Comparison of ENCODE assay signal across 26 mouse cellular contexts in genomic region chr13:29514071-29514470, GRCm38 (mm10).
DNase-seq lines count a peak whose midpoint lies in the region; ATAC-seq and TF ChIP-seq lines count a peak whose summit lies in the region.
"Had no signal": no experiment of that assay in that cellular context is flagged by ENCODE, and none has a peak within 500 bp of the region (broad histone marks: within the 10 kb centered on the region; RNA-seq: fewer than 3 reads in every experiment).

No protein-coding gene starts in this region.

- no peaks in the 10 kb centered on the region for H3K36me3 ChIP-seq in hindbrain, embryonic 14.5 days (replicated peaks; ENCODE audit: control insufficient read depth, insufficient read depth)
- H3K36me3 ChIP-seq in hindbrain, postnatal 0 days (ENCODE audit: insufficient read depth, low read length), result no peaks in the 10 kb centered on the region
- H3K36me3 ChIP-seq: embryonic facial prominence, embryonic 15.5 days; heart, embryonic 10.5 days; hindbrain, embryonic 12.5 days had no signal

- no peak overlapping the region for H3K27ac ChIP-seq in hindbrain, embryonic 14.5 days
- H3K27ac ChIP-seq in hindbrain, postnatal 0 days, result no peak overlapping the region
- H3K27ac ChIP-seq: embryonic facial prominence, embryonic 15.5 days; gastrocnemius, adult 2 months; heart, adult 2 months; heart, embryonic 10.5 days; hindbrain, embryonic 12.5 days had no signal

- H3K27me3 ChIP-seq in hindbrain, embryonic 14.5 days (ENCODE audit: control insufficient read depth, insufficient read depth, low read length), result no peaks in the 10 kb centered on the region
- H3K27me3 ChIP-seq in hindbrain, postnatal 0 days (ENCODE audit: insufficient read depth, low read length), result no peaks in the 10 kb centered on the region
- H3K27me3 ChIP-seq: embryonic facial prominence, embryonic 15.5 days; hindbrain, embryonic 12.5 days had no signal

- no peak for ATAC-seq in hindbrain, embryonic 14.5 days (ENCODE audit: low FRiP score)
- no peak for ATAC-seq in hindbrain, postnatal 0 days
- ATAC-seq: CD4-positive, CD25-positive, alpha-beta regulatory T cell, adult 4 months; forebrain, embryonic 14.5 days; forebrain, postnatal 0 days; hindbrain, embryonic 16.5 days; inflammation-experienced regulatory T-cells, adult 6 months; intestine, embryonic 16.5 days had no signal

- DNase-seq in hindbrain, embryonic 14.5 days (ENCODE audit: low spot score), result peak; percentile 24
- DNase-seq in hindbrain, postnatal 0 days (ENCODE audit: low spot score), result no peak
- DNase-seq in MN1 (ENCODE audit: low spot score), result peak; percentile 18
- peak; percentile 46 for DNase-seq in brain, adult 2 months (ENCODE audit: low read depth, low spot score)
- no peak for DNase-seq in adrenal gland, postnatal 4 days (ENCODE audit: low spot score in 2 of 2)
- no peak for DNase-seq in lung, postnatal 36 days
- DNase-seq: adrenal gland, adult 2 months; adrenal gland, postnatal 14 days; cerebellum, adult 11 months; cerebellum, adult 8-10 months; cerebellum, postnatal 10 days; cerebellum, postnatal 36 days; embryo, embryonic 11 days; forebrain, postnatal 0 days; gastrocnemius, adult 2 months; gastrocnemius, postnatal 25 days; heart, adult 2 months; kidney, adult 18-20 months had no signal

- no peaks in the 10 kb centered on the region for H3K9me3 ChIP-seq in hindbrain, embryonic 14.5 days (ENCODE audit: control insufficient read depth, low read length)
- H3K9me3 ChIP-seq in hindbrain, postnatal 0 days (ENCODE audit: low read length), result no peaks in the 10 kb centered on the region
- H3K9me3 ChIP-seq: embryonic facial prominence, embryonic 15.5 days; heart, embryonic 10.5 days; hindbrain, embryonic 12.5 days had no signal

- H3K4me3 ChIP-seq in hindbrain, embryonic 14.5 days (replicated peaks; ENCODE audit: low read length), result no peak overlapping the region
- H3K4me3 ChIP-seq in hindbrain, postnatal 0 days (ENCODE audit: low read length), result no peak overlapping the region
- H3K4me3 ChIP-seq: embryonic facial prominence, embryonic 15.5 days; gastrocnemius, adult 2 months; heart, adult 2 months; heart, embryonic 10.5 days; hindbrain, embryonic 12.5 days had no signal

- no peak overlapping the region for H3K4me2 ChIP-seq in hindbrain, embryonic 14.5 days (replicated peaks)
- no peak overlapping the region for H3K4me2 ChIP-seq in hindbrain, postnatal 0 days (ENCODE audit: low read depth, low read length)
- H3K4me2 ChIP-seq: embryonic facial prominence, embryonic 15.5 days; hindbrain, embryonic 12.5 days had no signal

- WGBS in hindbrain, embryonic 14.5 days, result 88% methylated on average over 1 of the region's 1 CpGs
- 74% methylated on average over 1 of the region's 1 CpGs for WGBS in hindbrain, postnatal 0 days

- no peaks in the 10 kb centered on the region for H3K4me1 ChIP-seq in hindbrain, embryonic 14.5 days (replicated peaks; ENCODE audit: control insufficient read depth, insufficient read depth, low read length)
- no peaks in the 10 kb centered on the region for H3K4me1 ChIP-seq in hindbrain, postnatal 0 days (ENCODE audit: insufficient read depth, low read length)
- H3K4me1 ChIP-seq: embryonic facial prominence, embryonic 15.5 days; heart, embryonic 10.5 days; hindbrain, embryonic 12.5 days had no signal

- H3K9ac ChIP-seq in hindbrain, embryonic 14.5 days, result no peak overlapping the region
- no peak overlapping the region for H3K9ac ChIP-seq in hindbrain, postnatal 0 days (replicated peaks; ENCODE audit: low read length)
- H3K9ac ChIP-seq: embryonic facial prominence, embryonic 15.5 days; forebrain, postnatal 0 days; hindbrain, embryonic 12.5 days had no signal

- TF ChIP-seq CTCF in hindbrain, postnatal 0 days (IDR thresholded peaks at IDR 0.05; ENCODE audit: low read depth), result no peak

Comparison
In these comparisons a context has a peak if more than half of its experiments do, and no peak if none do; other contexts are left out.
1. DNase-seq: peak in hindbrain, embryonic 14.5 days (single experiment), MN1 (single experiment) and brain, adult 2 months (single experiment); none in hindbrain, postnatal 0 days (single experiment), adrenal gland, postnatal 4 days (0 of 2) and lung, postnatal 36 days (single experiment).